Mouse (Mus musculus) neutrophil, adult 5-6 weeks (primary cell): ENCODE data around the gene Sytl1. TPM values are rescaled to one million over a fixed set of nuclear protein-coding genes. Genes with fewer than 3 reads are reported as not detected.

ENCODE experiments used
- ATAC-seq: fragments of 151-379, 151-347 bp; 2 replicates; pipeline ENCODE4 v1.8.0; 2017; ENCODE audit warnings: mild to moderate bottlenecking, moderate TSS enrichment; ENCODE audit not compliant: insufficient number of reproducible peaks, poor library complexity, low FRiP score, severe bottlenecking; ENCODE audit errors: extremely low read depth
- total RNA-seq: library from RNA; stranded (forward); fragments of 200-1000 nt; gene quantifications from 2 replicates; pipeline ENCODE4 v1.2.3, GENCODE M21; 2017

Gene Sytl1
- total RNA-seq, 1 experiment from 2014 or later: 5.0 TPM

DNA sequence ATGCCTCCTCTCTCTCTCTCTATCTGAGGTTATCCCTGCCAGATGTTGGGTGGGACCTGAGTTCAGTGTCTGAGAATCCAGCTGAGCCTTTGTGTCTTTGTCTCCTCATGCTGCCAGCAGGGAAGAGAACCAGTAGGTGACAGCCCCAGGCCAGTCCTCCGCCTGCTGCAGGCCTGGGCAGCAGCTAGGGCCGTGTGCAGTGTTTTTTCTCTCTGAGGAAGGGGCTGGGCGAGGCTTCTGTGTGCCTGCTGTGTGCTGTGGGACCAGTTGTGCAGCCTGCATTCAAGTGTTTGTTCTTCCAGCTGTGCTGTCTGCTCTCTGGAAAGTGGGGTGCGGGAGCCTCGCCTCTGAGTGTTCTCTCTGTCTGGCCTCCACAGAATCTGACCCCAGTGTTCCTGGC lies 39.0 kb downstream of the Sytl1 start:
- no peak for ATAC-seq

DNA sequence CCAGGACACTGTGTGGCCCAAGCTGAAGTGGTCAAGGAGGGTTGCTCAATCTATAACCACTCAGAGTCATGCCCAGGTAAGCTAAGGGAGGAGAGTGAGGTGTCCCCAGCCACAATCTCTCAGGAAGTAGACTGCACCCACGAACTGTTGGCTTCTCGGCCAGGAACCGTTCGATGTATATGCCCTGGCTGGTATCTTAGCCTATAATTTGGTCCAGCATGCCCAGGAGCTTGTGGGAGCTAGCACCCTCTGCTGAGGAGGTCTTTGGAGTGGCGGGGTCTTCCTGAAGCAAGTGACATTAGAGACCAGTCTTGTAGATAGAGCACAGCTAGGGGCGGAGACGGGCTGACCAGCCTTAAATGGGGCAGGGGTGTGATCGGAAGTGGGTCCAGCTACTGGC lies 41.2 kb downstream of the Sytl1 start:
- no peak for ATAC-seq

DNA sequence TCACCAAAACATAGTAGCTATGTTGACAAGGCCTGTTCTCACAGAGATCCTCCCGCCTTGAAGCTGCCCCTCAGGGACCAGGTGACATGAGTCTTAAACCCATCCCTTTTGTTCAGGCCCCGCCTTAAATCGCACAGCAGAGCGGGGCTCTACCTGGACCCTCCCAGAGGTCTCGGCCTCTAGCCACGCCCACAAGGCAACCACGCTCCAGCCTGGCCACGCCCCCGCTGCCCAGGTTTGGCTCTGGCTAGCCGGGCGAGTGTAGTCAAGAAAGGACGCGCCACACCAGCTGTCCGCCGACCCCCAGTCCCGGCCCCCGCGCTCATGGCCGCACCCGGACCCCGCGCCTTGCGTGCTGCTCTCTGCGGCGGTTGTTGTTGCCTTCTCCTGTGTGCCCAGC lies 42.3 kb downstream of the Sytl1 start:
- ATAC-seq: no peak

DNA sequence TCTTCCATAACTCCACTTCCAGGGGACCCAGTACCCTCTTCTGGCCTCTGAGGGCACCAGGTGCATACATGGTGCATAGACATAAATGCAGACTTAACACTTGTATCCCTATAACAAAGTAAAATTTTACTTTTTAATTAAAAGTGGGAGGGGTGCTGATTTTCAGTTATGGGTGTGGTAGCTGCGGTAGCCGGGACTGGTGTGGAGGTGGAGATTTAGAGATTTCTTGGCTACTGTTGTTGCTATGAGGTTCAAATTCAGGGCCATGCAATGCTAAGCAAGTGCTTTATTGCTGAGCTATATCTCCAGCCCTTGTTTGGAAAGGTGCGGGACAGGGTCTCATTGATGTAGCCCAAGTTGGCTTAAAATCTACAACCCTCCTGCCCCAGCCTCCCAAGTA lies 44.2 kb downstream of the Sytl1 start:
- no peak for ATAC-seq

DNA sequence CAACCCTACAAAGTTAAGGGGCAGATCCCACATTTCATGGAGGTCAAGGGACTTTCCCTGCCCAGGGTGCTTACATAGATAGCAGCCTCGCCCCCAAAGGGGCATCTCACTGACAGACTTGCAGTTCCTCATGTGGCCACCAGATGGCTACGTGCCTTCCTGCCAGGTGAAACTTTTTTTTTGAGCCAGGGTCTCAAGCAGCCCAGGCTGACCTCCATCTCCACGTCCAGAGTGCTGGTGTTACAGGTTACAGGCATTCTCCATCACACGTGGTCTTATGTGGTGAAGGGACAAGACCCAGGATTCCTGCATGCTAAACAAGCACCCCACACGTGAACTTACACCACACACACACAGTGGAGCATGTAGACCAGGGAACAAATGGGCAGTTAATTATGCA lies 45.3 kb downstream of the Sytl1 start:
- ATAC-seq: peak; percentile 31; the same call in 1 of the 2 replicates

DNA sequence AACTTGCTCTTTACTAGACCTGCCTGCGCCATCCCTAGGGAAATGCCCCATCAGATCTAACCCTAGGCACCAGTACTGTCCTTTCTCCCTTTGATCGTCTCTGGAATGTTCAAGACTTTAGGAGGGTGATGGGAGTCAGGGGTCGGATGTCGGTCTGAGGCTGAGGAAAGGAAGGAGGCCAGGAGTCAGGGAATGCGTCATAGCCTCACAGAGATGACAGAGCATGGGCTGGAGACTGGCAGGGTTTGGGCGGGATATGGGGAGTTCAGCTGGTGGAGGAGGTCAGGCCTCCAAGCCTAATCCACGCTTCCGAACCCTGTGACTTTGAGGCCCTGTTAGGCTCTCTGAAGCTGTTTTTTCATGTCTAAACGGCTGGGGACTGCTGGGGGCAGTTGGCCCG lies 49.3 kb downstream of the Sytl1 start:
- no peak for ATAC-seq

DNA sequence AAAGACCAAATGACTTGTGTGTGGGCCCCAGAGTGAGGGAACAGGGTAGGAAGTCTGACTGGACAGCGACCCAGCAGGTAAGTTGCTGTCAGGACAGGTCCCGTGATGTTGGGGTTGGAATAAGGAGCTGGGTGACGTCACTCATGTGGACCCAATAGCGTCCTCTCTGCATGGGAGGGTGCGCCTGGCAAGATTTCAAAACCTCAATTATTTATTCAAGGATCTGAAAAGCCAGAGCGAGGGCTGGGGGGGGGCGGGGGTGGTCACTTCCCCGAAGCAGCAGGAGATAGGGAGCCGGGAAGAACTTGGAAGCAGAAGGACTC lies 49.7 kb downstream of the Sytl1 start:
- ATAC-seq: no peak

DNA sequence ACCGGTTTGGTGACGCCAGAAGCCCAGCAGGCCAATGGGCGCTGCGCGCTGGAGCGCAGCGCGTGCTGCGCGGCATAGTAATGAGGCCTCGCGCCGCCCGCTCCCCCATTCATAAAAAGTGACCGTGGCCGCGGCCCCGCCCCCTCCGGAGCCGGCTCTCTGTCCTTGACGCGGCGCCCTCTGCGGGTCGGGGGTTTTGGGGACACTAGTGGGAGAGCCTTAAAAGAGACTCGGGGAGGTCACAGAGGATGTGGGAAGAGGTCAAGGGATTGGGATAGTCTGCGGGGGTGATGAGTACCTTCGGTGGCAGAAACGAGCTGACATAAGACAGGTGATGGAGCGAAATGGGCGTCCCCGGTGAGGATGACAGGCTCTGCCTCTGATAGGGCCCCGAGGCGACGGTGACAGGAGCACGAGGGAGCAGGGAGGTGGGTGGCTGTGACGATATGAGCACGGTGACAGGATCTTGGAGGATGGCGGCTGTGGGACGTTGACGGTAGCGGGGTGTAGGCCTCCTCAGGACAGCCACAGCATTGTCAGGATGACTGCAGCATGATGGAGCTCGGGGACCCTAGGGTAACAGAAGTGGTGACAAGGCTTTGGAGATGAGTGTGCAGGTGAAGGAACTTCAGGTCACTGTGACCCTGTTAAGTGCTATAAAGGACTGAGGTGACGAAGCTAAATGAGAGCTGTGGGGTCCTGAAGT lies 50.2 kb downstream of the Sytl1 start:
- peak; percentile 28; the same call in 1 of the 2 replicates for ATAC-seq

DNA sequence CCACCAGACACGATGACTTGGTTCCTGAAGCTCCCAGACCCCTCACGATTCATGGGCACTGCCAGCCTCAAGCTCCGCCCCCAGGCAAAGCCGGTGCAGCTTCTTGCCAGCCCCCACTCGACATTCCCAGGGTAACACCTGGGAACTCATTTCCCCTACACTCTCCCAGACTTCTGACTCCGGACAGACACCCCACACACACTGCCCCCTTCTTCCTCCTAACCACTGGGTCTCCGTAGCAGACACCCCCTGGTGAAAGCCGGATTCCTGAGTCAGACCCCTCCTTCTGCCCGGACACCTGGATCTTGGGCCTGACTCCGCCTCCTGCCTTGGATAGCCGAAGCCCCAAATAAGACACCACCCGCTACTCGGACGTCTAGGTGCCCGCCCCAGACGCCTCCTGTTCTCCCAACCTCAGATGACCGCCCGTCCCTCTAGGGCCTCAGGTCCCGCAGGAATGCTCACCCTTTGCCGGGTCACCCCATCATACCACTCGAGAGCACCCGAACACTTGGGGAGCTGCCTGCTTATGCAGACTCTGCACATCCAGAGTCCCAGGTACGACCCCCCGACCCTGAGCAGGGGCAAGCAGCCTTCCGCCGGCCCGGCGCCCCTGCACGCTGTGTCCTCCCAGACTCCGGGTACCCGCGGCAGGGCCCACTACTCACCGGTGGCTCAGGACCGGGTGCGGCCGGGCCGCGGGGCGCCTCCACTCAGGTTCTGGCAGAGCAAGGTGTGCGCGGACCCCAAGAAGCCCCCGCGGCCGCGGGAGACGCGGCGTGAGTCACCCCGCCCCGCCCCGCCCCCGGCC lies 51.0 kb downstream of the Sytl1 start, which contains the start of the genes Cd164l2 and Gpr3:
Gene Cd164l2, plus strand, starts transcription at position 381 of the 811 bp plus-strand sequence.
Gene Gpr3, minus strand, starts transcription at position 786 of the 811 bp plus-strand sequence.
- ATAC-seq: no peak

DNA sequence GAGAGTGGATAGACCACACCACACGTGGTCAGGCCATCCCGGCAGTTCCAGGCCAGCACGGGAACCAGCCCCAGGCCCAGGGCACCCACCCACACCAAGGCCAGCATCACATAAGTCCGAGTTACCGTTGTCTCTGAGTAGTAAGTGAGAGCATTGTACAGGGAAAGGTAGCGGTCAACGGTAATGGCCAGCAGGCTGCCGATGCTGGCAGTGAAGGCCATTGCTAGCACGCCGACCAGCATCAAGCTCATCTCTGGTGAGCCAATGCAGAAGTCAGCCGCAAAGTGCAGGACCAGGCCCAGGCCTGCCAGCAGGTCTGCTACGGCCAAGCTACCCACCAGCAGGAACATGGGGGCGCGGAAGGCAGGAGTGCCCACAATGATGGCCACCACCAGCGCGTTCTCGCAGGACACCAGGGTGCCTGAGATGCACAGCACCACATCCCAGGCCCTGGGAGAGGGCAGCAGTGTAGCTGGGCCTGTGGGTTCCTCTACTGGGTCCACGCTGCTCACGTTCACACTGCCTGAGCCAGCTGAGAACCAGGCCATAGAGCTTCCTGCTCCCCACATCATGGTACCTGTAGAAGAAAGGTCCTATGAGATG lies 52.0 kb downstream of the Sytl1 start:
- no peak for ATAC-seq

DNA sequence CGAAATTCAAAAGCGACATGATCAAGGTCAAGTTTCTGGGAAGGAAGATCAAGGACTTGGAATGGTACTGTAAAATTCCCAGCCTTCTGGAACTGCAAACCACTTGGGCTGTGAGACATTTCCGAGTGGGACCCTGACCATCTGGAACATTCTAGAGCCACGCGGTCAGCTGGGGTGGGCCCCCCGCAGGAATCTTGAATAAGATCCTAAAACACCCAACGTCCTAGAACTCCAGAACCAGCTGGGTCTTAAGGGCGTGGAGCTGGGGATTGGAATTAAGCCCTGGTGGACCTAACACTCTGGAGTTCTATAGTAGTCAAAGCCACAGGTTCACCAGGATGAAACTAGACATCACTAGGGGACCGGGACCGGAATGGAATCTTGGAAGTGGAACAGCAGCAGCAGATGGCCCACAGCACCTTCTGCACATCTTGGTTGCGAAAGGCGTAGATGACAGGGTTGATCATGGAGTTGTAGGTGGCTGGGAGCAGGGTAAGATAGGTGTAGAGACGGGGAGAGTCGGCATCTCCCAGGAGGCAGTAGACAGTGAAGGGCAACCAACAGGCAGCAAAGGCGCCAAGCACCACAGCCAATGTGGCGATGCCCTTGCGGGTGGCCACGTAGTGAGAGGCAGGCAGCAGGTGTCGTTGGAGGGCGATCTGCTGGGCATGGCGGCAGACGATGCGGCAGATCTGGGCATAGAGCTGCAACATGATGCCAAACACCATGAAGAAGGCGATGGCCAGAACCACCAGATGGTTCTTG lies 52.7 kb downstream of the Sytl1 start:
- no peak for ATAC-seq

DNA sequence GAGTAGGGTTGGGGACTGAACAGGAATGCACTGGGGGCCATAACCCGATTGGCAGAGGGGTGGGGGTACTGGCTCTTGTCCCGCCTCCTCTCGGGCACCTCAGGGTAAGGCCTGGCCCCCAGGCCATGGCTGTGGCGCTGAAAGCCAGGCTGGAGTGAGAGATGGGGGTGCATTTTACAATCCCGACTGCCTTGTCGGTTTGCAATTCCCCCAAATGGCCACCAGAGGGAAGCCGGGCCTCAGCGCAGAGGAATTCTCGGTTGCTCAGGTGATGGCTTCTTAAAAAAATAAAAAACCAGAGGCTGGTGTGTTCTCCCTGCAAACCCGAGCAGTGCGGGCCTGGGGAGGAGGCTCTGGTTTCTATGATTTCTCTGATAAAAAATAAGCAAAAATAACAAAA lies 53.5 kb downstream of the Sytl1 start:
- peak; percentile 52 for ATAC-seq

DNA sequence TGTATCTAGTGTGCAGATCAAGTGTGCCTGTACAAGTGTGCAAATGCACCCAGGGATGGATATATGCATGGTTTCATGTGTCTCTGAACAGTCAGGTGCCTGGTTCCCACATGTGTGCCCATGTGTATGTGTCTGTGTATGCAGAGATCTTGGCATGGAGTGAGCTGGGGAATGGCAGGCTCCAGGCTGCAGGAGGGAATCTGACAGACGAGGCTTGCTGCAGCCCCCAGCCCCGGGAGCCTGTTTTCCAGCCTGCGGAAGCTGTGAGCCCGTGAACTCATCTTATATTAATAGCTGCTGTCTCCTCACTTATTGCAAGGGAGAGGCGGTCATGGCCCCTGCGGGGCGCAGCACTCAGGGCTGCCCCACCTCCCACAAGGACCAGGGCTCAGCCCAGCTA lies 58.5 kb downstream of the Sytl1 start:
- ATAC-seq: no peak

DNA sequence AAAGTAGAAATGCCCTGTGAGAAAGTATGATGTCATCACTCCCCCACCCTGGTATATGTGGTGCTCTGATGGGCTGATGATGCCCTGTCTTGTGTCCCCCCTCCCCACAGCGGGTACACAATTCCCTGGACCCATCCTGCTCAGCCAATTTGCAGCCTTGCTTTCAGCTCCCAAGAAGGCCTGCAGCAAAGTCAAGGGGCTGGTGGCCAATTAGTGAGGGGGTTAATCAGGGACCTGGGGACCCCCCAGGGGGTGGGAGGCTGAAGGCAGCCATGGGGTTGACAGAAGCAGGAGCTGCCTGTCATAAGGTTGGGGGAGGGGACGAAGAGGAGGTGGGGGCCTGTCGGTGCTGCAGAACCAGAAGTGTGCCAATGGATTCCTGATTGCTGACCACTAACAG lies 59.3 kb downstream of the Sytl1 start:
- ATAC-seq: no peak

Other genes starting within 250 kb of the Sytl1 start
- gene Wasf2, start 132.6 kb downstream of the Sytl1 start, total RNA-seq: 89.1 and 105 TPM in 2 replicates
- gene Cd164l2, start 51.0 kb downstream of the Sytl1 start, total RNA-seq: 2.9 TPM in 1 of 2 replicates, not detected in the other
- not detected in 2 replicates for gene Gpr3, start 50.6 kb downstream of the Sytl1 start, total RNA-seq
- gene Map3k6, start 22.3 kb downstream of the Sytl1 start, total RNA-seq: 1.0 and 2.9 TPM in 2 replicates
- 17.1 and 18.0 TPM in 2 replicates for gene Tmem222, start 14.7 kb upstream of the Sytl1 start, total RNA-seq
- 23.0 and 26.6 TPM in 2 replicates for gene Wdtc1, start 90.4 kb upstream of the Sytl1 start, total RNA-seq
- gene Slc9a1, start 106.6 kb upstream of the Sytl1 start, total RNA-seq: 15.8 and 22.7 TPM in 2 replicates
- 0.12 TPM in 2 replicates for gene Tent5b, start 217.0 kb upstream of the Sytl1 start, total RNA-seq
- gene Trnp1, start 235.4 kb upstream of the Sytl1 start, total RNA-seq: not detected in 2 replicates